Comparison of ENCODE assay signal across 7 mouse cellular contexts in the genomic region with DNA sequence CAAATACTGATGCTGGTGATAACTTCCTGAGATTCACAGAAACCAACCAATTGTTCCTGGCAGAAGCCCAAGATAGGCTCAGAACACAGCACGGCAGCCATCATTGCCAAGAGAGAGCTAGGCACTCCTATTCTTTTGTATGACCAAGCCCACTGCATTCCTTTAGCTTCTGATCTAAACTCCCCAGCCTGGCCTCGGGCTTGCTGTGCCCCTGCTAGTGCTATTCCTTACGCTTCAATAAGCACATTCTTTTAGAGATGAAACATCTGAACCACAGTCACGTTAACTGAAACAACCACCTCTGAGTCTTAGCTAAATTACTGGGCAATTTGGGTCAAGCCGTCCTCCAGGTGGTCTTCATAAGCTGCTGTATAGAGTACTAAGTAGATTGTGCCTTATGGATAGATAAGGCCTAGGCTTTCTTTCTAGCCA. TPM values are rescaled to one million over a fixed set of nuclear protein-coding genes. Genes with fewer than 3 reads are reported as not detected.
DNase-seq lines count a peak whose midpoint lies in the region; ATAC-seq lines count a peak whose summit lies in the region.

No protein-coding gene starts in this region.

- peak overlapping the region; percentile 69 for H3K27ac ChIP-seq in hindbrain, embryonic 16.5 days (ENCODE audit: low read depth, low read length)
- H3K27ac ChIP-seq in midbrain, embryonic 16.5 days (ENCODE audit: low read length) = peak overlapping the region; percentile 75

- peak; percentile 54 to 68 for DNase-seq in cerebellum, postnatal 36 days
- no peak for DNase-seq in B cell, adult 2 months
- DNase-seq in spleen, postnatal 4 days (ENCODE audit: low spot score in 2 of 2) = no peak
- DNase-seq in spleen, adult 18-20 months = no peak

- H3K4me3 ChIP-seq in hindbrain, embryonic 16.5 days (ENCODE audit: low read length) = no peak overlapping the region
- H3K4me3 ChIP-seq in midbrain, embryonic 16.5 days (ENCODE audit: low read depth, low read length) = no peak overlapping the region

- H3K9ac ChIP-seq in hindbrain, embryonic 16.5 days (ENCODE audit: low read depth, low read length) = no peak overlapping the region
- 0 out of 2 replicates have a peak overlapping the region, but pooled peaks have one; percentile 21 for H3K9ac ChIP-seq in midbrain, embryonic 16.5 days (ENCODE audit: low read depth, low read length)

- WGBS in hindbrain, embryonic 16.5 days = 10% methylated on average over 5 of the region's 5 CpGs
- WGBS in midbrain, embryonic 16.5 days = 12% methylated on average over 5 of the region's 5 CpGs

- no peaks in the 10 kb centered on the region for H3K9me3 ChIP-seq in hindbrain, embryonic 16.5 days (ENCODE audit: control insufficient read depth, low read length)
- no peaks in the 10 kb centered on the region for H3K9me3 ChIP-seq in midbrain, embryonic 16.5 days (replicated peaks; ENCODE audit: control insufficient read depth, low read length, poor library complexity, severe bottlenecking)

- peaks cover 12% of the 10 kb centered on the region for H3K4me1 ChIP-seq in hindbrain, embryonic 16.5 days (ENCODE audit: control insufficient read depth, insufficient read depth, low read depth, low read length)
- H3K4me1 ChIP-seq in midbrain, embryonic 16.5 days (ENCODE audit: control insufficient read depth, insufficient read depth, low read length) = peaks cover 10% of the 10 kb centered on the region

- peaks cover 57% of the 10 kb centered on the region for H3K36me3 ChIP-seq in hindbrain, embryonic 16.5 days (ENCODE audit: control insufficient read depth, insufficient read depth, low read length)
- H3K36me3 ChIP-seq in midbrain, embryonic 16.5 days (ENCODE audit: control insufficient read depth, insufficient read depth, low read length) = peaks cover 44% of the 10 kb centered on the region

- no peak overlapping the region for H3K4me2 ChIP-seq in hindbrain, embryonic 16.5 days (ENCODE audit: low read length)
- H3K4me2 ChIP-seq in midbrain, embryonic 16.5 days (ENCODE audit: low read length) = no peak overlapping the region

- 0 out of 2 replicates have a peak, but pooled peaks have one; percentile 40 for ATAC-seq in cerebellum, adult (ENCODE audit: insufficient number of reproducible peaks, low FRiP score, low TSS enrichment)
- peak; percentile 86 for ATAC-seq in hindbrain, embryonic 16.5 days
- ATAC-seq in midbrain, embryonic 16.5 days = peak; percentile 68; the same call in 1 of the 2 replicates

- no peaks in the 10 kb centered on the region for H3K27me3 ChIP-seq in hindbrain, embryonic 16.5 days (replicated peaks; ENCODE audit: control insufficient read depth, insufficient read depth, low read length)
- no peaks in the 10 kb centered on the region for H3K27me3 ChIP-seq in midbrain, embryonic 16.5 days (ENCODE audit: control insufficient read depth, insufficient read depth, low read depth, low read length)

RNA-seq across cellular contexts. Expression of a gene that starts 53.5 kb away (rescaled TPM):
- polyA plus RNA-seq in hindbrain, embryonic 16.5 days (2015; fragmentation: Nextera tagmentation; extraction: Ambion mirVana) = 122 and 123 TPM in 2 replicates
- polyA plus RNA-seq in midbrain, embryonic 16.5 days (2015; fragmentation: Nextera tagmentation; extraction: Ambion mirVana) = 110 and 114 TPM in 2 replicates

Comparison
In these comparisons a context has a peak if more than half of its experiments do, and no peak if none do; other contexts are left out.
1. DNase-seq: peak in cerebellum, postnatal 36 days (2 of 2); none in B cell, adult 2 months (0 of 2), spleen, postnatal 4 days (0 of 2) and spleen, adult 18-20 months (0 of 2).
2. Peak in every context shown above with its lines, with median percentiles within 50 percentile points of each other: ATAC-seq.